Mouse (Mus musculus) kidney, embryonic 16.5 days (tissue): Measurements from ENCODE around the gene Iglon5. TPM values are rescaled to one million over a fixed set of nuclear protein-coding genes. Genes with fewer than 3 reads are reported as not detected.

Experiments
- ATAC-seq: fragments of 200-750 bp; cut with Nextera tagmentation; 2 replicates; pipeline ENCODE4 v1.8.0; 2017; ENCODE audit warnings: moderate TSS enrichment; ENCODE audit not compliant: low FRiP score, low TSS enrichment
- H3K27ac ChIP-seq: fragments of 300-500 bp; sonication (generic); 2 replicates; pipeline ENCODE4 v1.5.1; 2014; ENCODE audit warnings: low read length
- H3K27me3 ChIP-seq: fragments of 300-500 bp; sonication (generic); 2 replicates; pipeline ENCODE4 v1.6.1; 2014; ENCODE audit warnings: low read length, control low read depth, mixed read lengths; ENCODE audit not compliant: insufficient read depth
- H3K36me3 ChIP-seq: fragments of 300-500 bp; sonication (generic); 2 replicates; pipeline ENCODE4 v1.6.1; 2014; ENCODE audit warnings: low read length, control low read depth, mixed read lengths; ENCODE audit not compliant: insufficient read depth
- H3K4me1 ChIP-seq: fragments of 300-500 bp; sonication (generic); 2 replicates; pipeline ENCODE4 v1.6.1; 2014; ENCODE audit warnings: low read length, control low read depth, mixed read lengths; ENCODE audit not compliant: insufficient read depth
- H3K4me2 ChIP-seq: fragments of 300-500 bp; sonication (generic); replicated peaks from 2 replicates; pipeline ENCODE4 v1.6.1; 2014; ENCODE audit warnings: low read depth, low read length
- H3K4me3 ChIP-seq: fragments of 300-500 bp; sonication (generic); 2 replicates; pipeline ENCODE4 v1.5.1; 2014; ENCODE audit warnings: mild to moderate bottlenecking, low read length
- H3K9ac ChIP-seq: fragments of 300-500 bp; sonication (generic); replicated peaks from 2 replicates; pipeline ENCODE4 v1.6.1; 2014; ENCODE audit warnings: low read length
- H3K9me3 ChIP-seq: fragments of 300-500 bp; sonication (generic); 2 replicates; pipeline ENCODE4 v1.6.1; 2016; ENCODE audit warnings: low read length, control low read depth
- WGBS: fragments of 180-500 bp; shearing (Covaris S2); extraction: QIAGEN DNeasy Blood & Tissue Kit; methylation state at CpG from one replicate; pipeline ENCODE4 v1.1.7; 2014; 5-methylcytosine and 5-hydroxymethylcytosine counted together
- polyA plus RNA-seq: library from polyadenylated mRNA; unstranded; fragments of >200 nt; fragmentation: Nextera tagmentation; extraction: Ambion mirVana; gene quantifications from 2 replicates; pipeline ENCODE4 v1.2.1, GENCODE M21; 2015

The Iglon5 gene
- polyA plus RNA-seq, 1 experiment from 2014 or later: 0.37 TPM

- Histone ChIP-seq H3K4me1 (no peaks in the 10 kb centered on the region), H3K9me3 (peaks cover 10% of the 10 kb centered on the region), H3K4me2 (peak overlapping the region; percentile 21; the same call in 1 of the 2 replicates), H3K4me3 (no peak overlapping the region), H3K27ac (no peak overlapping the region), H3K9ac (no peak overlapping the region), H3K27me3 (peaks cover 9% of the 10 kb centered on the region; the same call in 1 of the 2 replicates), H3K36me3 (no peaks in the 10 kb centered on the region)
- WGBS: 11% methylated on average over 21 of the region's 21 CpGs
- ATAC-seq: peak; percentile 66; the same call in 1 of the 2 replicates
These were observed 5.6 kb upstream of the Iglon5 start for GRCm38 (mm10) chr7:43495343-43496021.

DNA sequence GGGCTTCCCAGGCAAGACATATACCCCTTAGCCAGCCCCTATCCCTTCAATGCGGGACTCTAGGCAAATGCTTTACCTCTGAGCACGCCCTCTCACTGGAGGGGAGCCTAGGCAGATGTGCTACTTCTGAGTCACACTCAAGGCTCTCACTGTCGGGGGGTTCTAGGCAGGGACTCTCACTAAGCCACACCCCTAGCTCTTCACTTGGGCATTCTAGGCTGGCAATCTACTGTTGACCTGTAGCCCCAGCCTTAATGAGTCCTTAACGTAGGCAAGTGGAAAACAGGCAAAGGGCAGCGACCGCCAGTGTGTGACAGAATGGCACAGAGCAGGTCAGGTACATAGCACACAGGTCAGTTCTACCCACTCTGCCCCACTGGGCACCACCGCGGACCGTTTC is 986 bp upstream of the Iglon5 start:
- no peaks in the 10 kb centered on the region for H3K9me3 ChIP-seq
- no peak for ATAC-seq
- no peak overlapping the region for H3K27ac ChIP-seq
- H3K4me1 ChIP-seq: peaks cover 6% of the 10 kb centered on the region; the same call in 1 of the 2 replicates
- no peak overlapping the region for H3K4me2 ChIP-seq
- peaks cover 13% of the 10 kb centered on the region; the same call in 1 of the 2 replicates for H3K27me3 ChIP-seq
- H3K36me3 ChIP-seq: no peaks in the 10 kb centered on the region
- H3K9ac ChIP-seq: no peak overlapping the region
- H3K4me3 ChIP-seq: no peak overlapping the region
- WGBS: 53% methylated on average over 9 of the region's 9 CpGs

DNA sequence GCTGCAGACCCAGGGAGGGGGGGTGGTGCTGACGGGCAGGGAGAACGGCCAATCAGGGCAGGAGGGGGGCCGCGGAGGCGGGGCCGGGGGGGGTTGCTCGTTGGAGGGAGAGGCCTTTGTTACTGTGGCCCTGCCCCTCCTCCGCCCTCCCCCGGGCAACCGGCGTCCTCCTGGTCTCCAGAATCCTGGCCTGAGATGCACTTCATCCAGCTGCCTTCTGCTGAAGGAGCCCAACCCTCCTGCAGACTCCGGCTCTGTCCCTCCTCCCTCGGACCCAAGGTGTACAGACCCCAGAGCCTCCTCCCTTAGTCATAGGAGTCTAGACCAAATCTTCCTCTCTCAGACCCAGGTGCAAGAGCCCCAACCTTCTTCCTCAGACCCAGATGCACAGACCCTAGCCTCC is 308 bp upstream of the Iglon5 start:
- peak overlapping the region; percentile 49 for H3K4me3 ChIP-seq
- WGBS: 0% methylated on average over 6 of the region's 13 CpGs
- peak; percentile 79 for ATAC-seq
- H3K9me3 ChIP-seq: no peaks in the 10 kb centered on the region
- peaks cover 11% of the 10 kb centered on the region; the same call in 1 of the 2 replicates for H3K27me3 ChIP-seq
- H3K27ac ChIP-seq: no peak overlapping the region
- no peaks in the 10 kb centered on the region for H3K36me3 ChIP-seq
- peak overlapping the region; percentile 79 for H3K4me2 ChIP-seq
- H3K9ac ChIP-seq: peak overlapping the region; percentile 66
- peaks cover 6% of the 10 kb centered on the region; the same call in 1 of the 2 replicates for H3K4me1 ChIP-seq

GRCm38 (mm10) chr7:43488646-43489045 is 1.2 kb downstream of the Iglon5 start:
- Histone ChIP-seq H3K36me3 (no peaks in the 10 kb centered on the region), H3K27me3 (peaks cover 9% of the 10 kb centered on the region; the same call in 1 of the 2 replicates), H3K4me1 (peaks cover 6% of the 10 kb centered on the region; the same call in 1 of the 2 replicates), H3K9ac (no peak overlapping the region), H3K9me3 (no peaks in the 10 kb centered on the region), H3K4me3 (no peak overlapping the region), H3K4me2 (no peak overlapping the region), H3K27ac (no peak overlapping the region)
- 0 out of 2 replicates have a peak, but pooled peaks have one; percentile 3 for ATAC-seq
- 30% methylated on average over 5 of the region's 5 CpGs for WGBS

DNA sequence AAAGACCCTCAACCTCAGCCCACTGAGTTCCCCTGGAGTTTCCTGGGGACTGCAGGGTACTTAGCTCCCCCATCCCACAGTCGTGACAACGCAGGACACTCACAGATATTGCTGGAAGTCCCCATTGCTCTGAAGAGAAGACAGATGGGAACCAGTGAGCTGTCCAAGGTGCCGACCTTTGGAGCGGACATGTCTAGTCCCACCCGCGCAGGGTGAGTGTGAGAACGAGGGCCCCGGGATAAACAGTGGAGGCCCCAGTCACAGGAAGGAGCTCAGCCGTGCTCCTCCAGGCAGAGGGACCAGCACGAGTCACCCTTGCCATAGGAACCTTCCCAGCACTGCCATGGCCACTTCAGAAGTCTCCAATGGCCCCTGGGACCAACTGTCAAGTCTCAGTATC is 6.6 kb downstream of the Iglon5 start:
- peak; percentile 33; the same call in 1 of the 2 replicates for ATAC-seq
- Histone ChIP-seq H3K4me2 (no peak overlapping the region), H3K9ac (no peak overlapping the region), H3K27me3 (0 out of 2 replicates have a peak, but pooled peaks cover under 1% of the 10 kb centered on the region), H3K9me3 (no peaks in the 10 kb centered on the region), H3K4me3 (no peak overlapping the region), H3K4me1 (peaks cover 7% of the 10 kb centered on the region), H3K36me3 (no peaks in the 10 kb centered on the region), H3K27ac (no peak overlapping the region)
- 4% methylated on average over 10 of the region's 10 CpGs for WGBS

DNA sequence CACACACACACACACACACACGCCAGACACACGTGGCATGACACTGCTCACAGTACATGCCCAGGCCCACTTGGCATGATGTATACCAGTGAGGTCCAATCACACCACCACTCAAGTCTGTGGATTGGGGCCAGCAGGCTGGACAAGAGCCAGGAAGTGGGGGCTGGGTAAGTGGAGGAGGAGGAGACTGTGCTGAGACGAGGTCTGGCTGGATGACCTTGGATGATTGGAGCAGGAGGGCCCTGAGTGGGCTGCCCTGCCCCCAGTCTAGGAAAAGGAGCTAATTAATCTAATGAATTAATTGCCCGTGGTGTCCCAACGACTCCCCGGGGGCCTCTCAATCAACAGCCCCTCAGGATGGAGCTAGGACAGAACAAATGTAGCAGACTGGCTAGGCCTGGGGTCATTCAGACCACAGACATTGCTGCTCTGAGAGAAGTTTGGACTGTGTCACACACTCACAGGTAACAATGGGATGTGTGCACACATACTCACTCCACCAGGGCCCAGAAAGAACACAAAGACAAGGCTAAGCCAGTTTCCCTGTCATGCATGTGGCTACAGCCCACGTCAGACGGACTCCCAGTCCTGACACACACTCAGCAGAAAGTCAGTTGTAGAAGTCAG is 7.7 kb downstream of the Iglon5 start:
- no peaks in the 10 kb centered on the region for H3K36me3 ChIP-seq
- H3K9ac ChIP-seq: no peak overlapping the region
- H3K4me3 ChIP-seq: no peak overlapping the region
- H3K27me3 ChIP-seq: peaks cover 10% of the 10 kb centered on the region
- H3K9me3 ChIP-seq: no peaks in the 10 kb centered on the region
- 38% methylated on average over 8 of the region's 8 CpGs for WGBS
- no peak overlapping the region for H3K27ac ChIP-seq
- peaks cover 7% of the 10 kb centered on the region for H3K4me1 ChIP-seq
- no peak overlapping the region for H3K4me2 ChIP-seq
- peak; percentile 77 for ATAC-seq

GRCm38 (mm10) chr7:43481191-43481590 is 8.7 kb downstream of the Iglon5 start:
- no peaks in the 10 kb centered on the region for H3K36me3 ChIP-seq
- H3K9me3 ChIP-seq: no peaks in the 10 kb centered on the region
- 64% methylated on average over 3 of the region's 3 CpGs for WGBS
- H3K9ac ChIP-seq: no peak overlapping the region
- no peak overlapping the region for H3K4me2 ChIP-seq
- H3K4me3 ChIP-seq: no peak overlapping the region
- no peak for ATAC-seq
- H3K4me1 ChIP-seq: peaks cover 13% of the 10 kb centered on the region
- H3K27me3 ChIP-seq: peaks cover 20% of the 10 kb centered on the region
- no peak overlapping the region for H3K27ac ChIP-seq

GRCm38 (mm10) chr7:43476376-43476775 is 13.5 kb downstream of the Iglon5 start:
- no peaks in the 10 kb centered on the region for H3K9me3 ChIP-seq
- peaks cover 39% of the 10 kb centered on the region for H3K27me3 ChIP-seq
- peak overlapping the region; percentile 18; the same call in 1 of the 2 replicates for H3K4me2 ChIP-seq
- H3K9ac ChIP-seq: no peak overlapping the region
- H3K4me1 ChIP-seq: peaks cover 7% of the 10 kb centered on the region; the same call in 1 of the 2 replicates
- no peak overlapping the region for H3K27ac ChIP-seq
- H3K36me3 ChIP-seq: no peaks in the 10 kb centered on the region
- peak; percentile 53; the same call in 1 of the 2 replicates for ATAC-seq
- WGBS: 4% methylated on average over 13 of the region's 13 CpGs
- H3K4me3 ChIP-seq: 0 out of 2 replicates have a peak overlapping the region, but pooled peaks have one; percentile 11

DNA sequence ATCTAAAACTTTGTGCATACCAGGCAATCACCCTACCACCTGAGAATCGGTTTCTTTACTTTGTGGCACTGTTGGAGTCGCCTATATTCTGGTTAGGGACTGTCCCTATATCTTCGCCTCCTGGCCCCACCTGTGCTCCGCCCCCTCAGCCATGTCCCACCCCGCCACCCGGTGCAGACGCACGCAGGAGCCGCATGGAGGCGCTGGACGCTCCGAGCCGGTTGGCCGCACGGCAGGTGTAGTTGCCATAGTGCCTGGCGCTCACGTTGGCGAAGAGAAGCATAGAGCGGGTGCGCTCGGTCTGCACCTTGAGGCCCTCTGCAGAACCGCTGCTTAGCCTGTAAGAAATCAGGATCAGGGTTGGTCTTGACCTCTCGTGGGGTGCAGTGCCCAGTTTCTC is 14.2 kb downstream of the Iglon5 start:
- 9% methylated on average over 23 of the region's 23 CpGs for WGBS
- Histone ChIP-seq H3K27me3 (peaks cover 39% of the 10 kb centered on the region), H3K27ac (no peak overlapping the region), H3K4me1 (peaks cover 7% of the 10 kb centered on the region; the same call in 1 of the 2 replicates), H3K36me3 (no peaks in the 10 kb centered on the region), H3K9me3 (no peaks in the 10 kb centered on the region), H3K4me3 (no peak overlapping the region), H3K9ac (no peak overlapping the region), H3K4me2 (no peak overlapping the region)
- no peak for ATAC-seq

- H3K27me3 ChIP-seq: peaks cover 11% of the 10 kb centered on the region
These were observed 19.5 kb downstream of the Iglon5 start for GRCm38 (mm10) chr7:43470373-43470772.

More at GRCm38 (mm10) chr7:43470373-43470772, 19.5 kb downstream of the Iglon5 start:
- no peak overlapping the region for H3K4me3 ChIP-seq
- no peaks in the 10 kb centered on the region for H3K9me3 ChIP-seq
- no peak overlapping the region for H3K9ac ChIP-seq
- peaks cover 7% of the 10 kb centered on the region for H3K4me1 ChIP-seq
- no peak for ATAC-seq
- no peaks in the 10 kb centered on the region for H3K36me3 ChIP-seq
- WGBS: 47% methylated on average over 8 of the region's 8 CpGs
- no peak overlapping the region for H3K4me2 ChIP-seq
- no peak overlapping the region for H3K27ac ChIP-seq
